8 mouse cellular contexts compared by ENCODE assay signal in genomic region chr1:58713893-58714231, GRCm38 (mm10). TPM values are rescaled to one million over a fixed set of nuclear protein-coding genes. Genes with fewer than 3 reads are reported as not detected.
DNase-seq lines count a peak whose midpoint lies in the region; ATAC-seq and TF ChIP-seq lines count a peak whose summit lies in the region.

No protein-coding gene starts in this region.

- peak overlapping the region; percentile 70; the same call in 1 of the 2 replicates for H3K9ac ChIP-seq in hindbrain, postnatal 0 days (replicated peaks; ENCODE audit: low read length)
- peak overlapping the region; percentile 91 for H3K9ac ChIP-seq in liver, embryonic 12.5 days
- peak overlapping the region; percentile 71 for H3K9ac ChIP-seq in neural tube, embryonic 11.5 days (ENCODE audit: low read length)

- H3K27ac ChIP-seq in left cerebral cortex, adult 2 months: peak overlapping the region; percentile 93
- peak overlapping the region; percentile 94 for H3K27ac ChIP-seq in hindbrain, postnatal 0 days
- H3K27ac ChIP-seq in liver, embryonic 12.5 days: peak overlapping the region; percentile 97
- no peak overlapping the region for H3K27ac ChIP-seq in neural tube, embryonic 11.5 days (ENCODE audit: low read depth, low read length)

- 45% methylated on average over 4 of the region's 4 CpGs for WGBS in hindbrain, postnatal 0 days
- WGBS in liver, embryonic 12.5 days (ENCODE audit: insufficient replicate concordance): 31% methylated on average over 4 of the region's 4 CpGs
- WGBS in neural tube, embryonic 11.5 days: 65% methylated on average over 4 of the region's 4 CpGs

- H3K4me3 ChIP-seq in left cerebral cortex, adult 2 months: peak overlapping the region; percentile 58
- peak overlapping the region; percentile 60 for H3K4me3 ChIP-seq in hindbrain, postnatal 0 days (ENCODE audit: low read length)
- peak overlapping the region; percentile 81 for H3K4me3 ChIP-seq in liver, embryonic 12.5 days
- peak overlapping the region; percentile 55 for H3K4me3 ChIP-seq in neural tube, embryonic 11.5 days (ENCODE audit: low read depth, low read length)

- intact Hi-C loops in left cerebral cortex, adult 2 months (cut with DNase I): loop anchor here (1.0 to 2.0 kb wide), 2 partner anchors 25 to 61 kb away; no protein-coding TSS in a partner anchor

- DNase-seq in left cerebral cortex, adult 2 months (ENCODE audit: extremely low spot score in 1 of 2, low spot score in 2 of 2): peak; percentile 31 to 34
- no peak for DNase-seq in left cerebral cortex, adult 8-10 months (ENCODE audit: low spot score in 2 of 2)
- peak; percentile 81 for DNase-seq in cerebellum, adult 11-12 months
- peak; percentile 72 for DNase-seq in gastrocnemius, postnatal 10 days
- peak; percentile 67 for DNase-seq in hindbrain, postnatal 0 days (ENCODE audit: low spot score)
- no peak for DNase-seq in neural tube, embryonic 11.5 days (ENCODE audit: low spot score)

- no peak for ATAC-seq in hindbrain, postnatal 0 days
- no peak for ATAC-seq in liver, embryonic 12.5 days
- no peak for ATAC-seq in neural tube, embryonic 11.5 days (ENCODE audit: insufficient read depth, low FRiP score, low TSS enrichment)
- ATAC-seq in inflammation-experienced regulatory T-cells, adult 6 months: no peak

- peak overlapping the region; percentile 73 for H3K4me2 ChIP-seq in hindbrain, postnatal 0 days (ENCODE audit: low read depth, low read length)
- peak overlapping the region; percentile 76 for H3K4me2 ChIP-seq in liver, embryonic 12.5 days
- peak overlapping the region; percentile 63 for H3K4me2 ChIP-seq in neural tube, embryonic 11.5 days (ENCODE audit: low read depth)

- no peaks in the 10 kb centered on the region for H3K9me3 ChIP-seq in hindbrain, postnatal 0 days (ENCODE audit: low read length)
- H3K9me3 ChIP-seq in liver, embryonic 12.5 days (replicated peaks): no peaks in the 10 kb centered on the region
- no peaks in the 10 kb centered on the region for H3K9me3 ChIP-seq in neural tube, embryonic 11.5 days (ENCODE audit: control insufficient read depth, low read length)

- H3K36me3 ChIP-seq in hindbrain, postnatal 0 days (ENCODE audit: insufficient read depth, low read length): no peaks in the 10 kb centered on the region
- H3K36me3 ChIP-seq in liver, embryonic 12.5 days: peaks cover 32% of the 10 kb centered on the region
- no peaks in the 10 kb centered on the region for H3K36me3 ChIP-seq in neural tube, embryonic 11.5 days (ENCODE audit: control insufficient read depth, insufficient read depth, low read length)

- H3K27me3 ChIP-seq in hindbrain, postnatal 0 days (ENCODE audit: insufficient read depth, low read length): no peaks in the 10 kb centered on the region
- H3K27me3 ChIP-seq in liver, embryonic 12.5 days (replicated peaks): no peaks in the 10 kb centered on the region
- H3K27me3 ChIP-seq in neural tube, embryonic 11.5 days (ENCODE audit: control insufficient read depth, insufficient read depth, low read length): no peaks in the 10 kb centered on the region

- no peaks in the 10 kb centered on the region for H3K4me1 ChIP-seq in hindbrain, postnatal 0 days (ENCODE audit: insufficient read depth, low read length)
- peaks cover 49% of the 10 kb centered on the region for H3K4me1 ChIP-seq in liver, embryonic 12.5 days
- H3K4me1 ChIP-seq in neural tube, embryonic 11.5 days (ENCODE audit: control insufficient read depth, insufficient read depth, low read length): no peaks in the 10 kb centered on the region

- TF ChIP-seq CTCF in left cerebral cortex, adult 2 months (IDR thresholded peaks at IDR 0.05): no peak
- no peak for TF ChIP-seq CTCF in hindbrain, postnatal 0 days (IDR thresholded peaks at IDR 0.05; ENCODE audit: low read depth)

RNA-seq across cellular contexts. Expression of gene Cflar, which starts 2.6 kb away (rescaled TPM):
- 10 to 100 TPM; 25.1 to 30.1 TPM for total RNA-seq in left cerebral cortex, adult 2 months (2021)
- 10 to 100 TPM; 22.7 to 37.5 (median 25.6) TPM for total RNA-seq in left cerebral cortex, adult 8-10 months (2022)
- 10 to 100 TPM; 48.9 to 51.4 TPM for total RNA-seq in gastrocnemius, postnatal 10 days (2021)
- 17.6 and 24.4 TPM in 2 replicates for total RNA-seq in hindbrain, postnatal 0 days (2014; rRNA removed)
- polyA plus RNA-seq in hindbrain, postnatal 0 days (2015; fragmentation: Nextera tagmentation; extraction: Ambion mirVana): 22.4 and 22.5 TPM in 2 replicates
- 17.1 and 19.0 TPM in 2 replicates for polyA plus RNA-seq in liver, embryonic 12.5 days (2016; fragmentation: Nextera tagmentation; extraction: Ambion mirVana)
- 18.0 and 20.7 TPM in 2 replicates for polyA plus RNA-seq in neural tube, embryonic 11.5 days (2014; fragmentation: Nextera tagmentation; extraction: Ambion mirVana)
- 100 to 1,000 TPM; 124 to 177 (median 175) TPM for polyA plus RNA-seq in inflammation-experienced regulatory T-cells, adult 6 months (2017; shearing (Covaris generic))

RNA-seq across cellular contexts. Expression of gene Als2cr12, which starts 18.1 kb away (rescaled TPM):
- total RNA-seq in left cerebral cortex, adult 2 months (2021): not detected
- total RNA-seq in left cerebral cortex, adult 8-10 months (2022): not detected
- total RNA-seq in gastrocnemius, postnatal 10 days (2021): not detected
- total RNA-seq in hindbrain, postnatal 0 days (2014; rRNA removed): not detected in 2 replicates
- 0.08 TPM in 1 of 2 replicates, not detected in the other for polyA plus RNA-seq in hindbrain, postnatal 0 days (2015; fragmentation: Nextera tagmentation; extraction: Ambion mirVana)
- not detected in 2 replicates for polyA plus RNA-seq in liver, embryonic 12.5 days (2016; fragmentation: Nextera tagmentation; extraction: Ambion mirVana)
- polyA plus RNA-seq in neural tube, embryonic 11.5 days (2014; fragmentation: Nextera tagmentation; extraction: Ambion mirVana): not detected in 2 replicates
- polyA plus RNA-seq in inflammation-experienced regulatory T-cells, adult 6 months (2017; shearing (Covaris generic)): not detected

Comparison
In these comparisons a context has a peak if more than half of its experiments do, and no peak if none do; other contexts are left out.
1. DNase-seq: peak in left cerebral cortex, adult 2 months (2 of 2), cerebellum, adult 11-12 months (single experiment), gastrocnemius, postnatal 10 days (single experiment) and hindbrain, postnatal 0 days (single experiment); none in left cerebral cortex, adult 8-10 months (0 of 2) and neural tube, embryonic 11.5 days (single experiment).
2. Peak in every context shown above with its lines, with median percentiles within 50 percentile points of each other: H3K4me3 ChIP-seq, H3K4me2 ChIP-seq and H3K9ac ChIP-seq.